Comparison of ENCODE assay signal across 32 mouse cellular contexts in genomic region chr13:48319001-48319400, GRCm38 (mm10). TPM values are rescaled to one million over a fixed set of nuclear protein-coding genes. Genes with fewer than 3 reads are reported as not detected.
"Had no signal": no experiment of that assay in that cellular context is flagged by ENCODE, and none has a peak within 500 bp of the region (broad histone marks: within the 10 kb centered on the region; RNA-seq: fewer than 3 reads in every experiment).

No protein-coding gene starts in this region.

- H3K36me3 ChIP-seq: heart, embryonic 10.5 days; heart, embryonic 13.5 days; heart, embryonic 15.5 days; hindbrain, embryonic 10.5 days; hindbrain, embryonic 12.5 days; hindbrain, embryonic 13.5 days; hindbrain, embryonic 15.5 days; intestine, embryonic 15.5 days had no signal

- DNase-seq: heart, postnatal 10 days; heart, postnatal 36 days; heart, postnatal 4 days; kidney, adult 11 months; kidney, adult 18-20 months; kidney, adult 8-10 months; kidney, adult 9 months; kidney, postnatal 10 days; kidney, postnatal 14 days; kidney, postnatal 25 days; kidney, postnatal 4 days; layer of hippocampus, adult 9-11 months; layer of hippocampus, postnatal 36 days had no signal

- H3K9me3 ChIP-seq: heart, embryonic 10.5 days; heart, embryonic 13.5 days; heart, embryonic 15.5 days; hindbrain, embryonic 12.5 days; hindbrain, embryonic 13.5 days; hindbrain, embryonic 15.5 days; intestine, embryonic 15.5 days had no signal

- H3K27me3 ChIP-seq: heart, embryonic 15.5 days; hindbrain, embryonic 15.5 days; intestine, embryonic 15.5 days had no signal

- H3K9ac ChIP-seq: heart, embryonic 13.5 days; heart, embryonic 15.5 days; hindbrain, embryonic 12.5 days; hindbrain, embryonic 13.5 days; hindbrain, embryonic 14.5 days; hindbrain, embryonic 15.5 days; intestine, embryonic 15.5 days had no signal

- H3K4me1 ChIP-seq: intestine, embryonic 15.5 days had no signal

- ATAC-seq: hindbrain, embryonic 16.5 days; hindbrain, postnatal 0 days; inflammation-experienced regulatory T-cells, adult 6 months; intestine, embryonic 15.5 days; intestine, embryonic 16.5 days; intestine, postnatal 0 days had no signal

- H3K27ac ChIP-seq: heart, embryonic 10.5 days; heart, embryonic 13.5 days; heart, embryonic 15.5 days; hindbrain, embryonic 10.5 days; hindbrain, embryonic 12.5 days; hindbrain, embryonic 13.5 days; hindbrain, embryonic 14.5 days; hindbrain, embryonic 15.5 days; hindbrain, postnatal 0 days; intestine, embryonic 15.5 days; kidney, postnatal 0 days; layer of hippocampus, adult 2 months; left cerebral cortex, adult 2 months had no signal

- H3K4me3 ChIP-seq: heart, embryonic 10.5 days; heart, embryonic 13.5 days; heart, embryonic 15.5 days; hindbrain, embryonic 10.5 days; hindbrain, embryonic 12.5 days; hindbrain, embryonic 13.5 days; hindbrain, embryonic 15.5 days; intestine, embryonic 15.5 days; layer of hippocampus, adult 2 months; left cerebral cortex, adult 2 months had no signal

- H3K4me2 ChIP-seq: heart, embryonic 11.5 days; heart, embryonic 13.5 days; heart, embryonic 15.5 days; hindbrain, embryonic 12.5 days; hindbrain, embryonic 13.5 days; hindbrain, embryonic 14.5 days; hindbrain, embryonic 15.5 days; intestine, embryonic 15.5 days had no signal

RNA-seq across cellular contexts. Expression of gene Id4, which starts 58.0 kb away (rescaled TPM):
- total RNA-seq: hematopoietic stem cell, adult 5-6 weeks had no signal
- polyA plus RNA-seq: inflammation-experienced regulatory T-cells, adult 6 months had no signal
